Mouse (Mus musculus) G1E (cell line): ENCODE measurements at regions not wholly inside any gene's neighbourhood (a gene's known extent, or its start where the extent isn't known, plus 50 kb on each side); places are given as distances from the start of the nearest gene placed in this dataset.

Source experiments
- ATAC-seq: 2 replicates; pipeline ENCODE4 v1.8.0; 2016; ENCODE audit warnings: mild to moderate bottlenecking; ENCODE audit not compliant: insufficient number of reproducible peaks, poor library complexity, low FRiP score, severe bottlenecking; ENCODE audit errors: extremely low read depth
- DNase-seq: peaks from one replicate; pipeline ENCODE4 v3.0.0; 2012; ENCODE audit warnings: low spot score
- H3K27me3 ChIP-seq: 2 replicates; pipeline ENCODE4 v1.6.1; 2012; ENCODE audit warnings: mild to moderate bottlenecking, low read length, inconsistent platforms; ENCODE audit not compliant: insufficient read depth
- H3K36me3 ChIP-seq: replicated peaks from 2 replicates; pipeline ENCODE3; 2012; ENCODE audit warnings: mild to moderate bottlenecking, inconsistent platforms
- H3K4me1 ChIP-seq: 2 replicates; pipeline ENCODE4 v1.6.1; 2012; ENCODE audit warnings: low read depth, low read length, inconsistent platforms, mixed read lengths; ENCODE audit not compliant: insufficient read depth
- H3K4me3 ChIP-seq: 2 replicates; pipeline ENCODE4 v1.5.1; 2012; ENCODE audit warnings: low read depth, mild to moderate bottlenecking, inconsistent platforms, low read length, moderate library complexity, mixed read lengths
- H3K9me3 ChIP-seq: replicated peaks from 2 replicates; pipeline ENCODE4 v1.6.1; 2012; ENCODE audit warnings: inconsistent platforms
- CTCF ChIP-seq: IDR thresholded peaks from 2 replicates; pipeline ENCODE4 v1.5.1; 2012; ENCODE audit warnings: low read depth, low read length, inconsistent platforms, mixed read lengths
- GATA1 ChIP-seq: IDR thresholded peaks from 2 replicates; pipeline ENCODE4 v1.6.1; 2012; ENCODE audit warnings: borderline replicate concordance, low read length, inconsistent platforms, mixed read lengths
- GATA2 ChIP-seq: IDR thresholded peaks from 2 replicates; pipeline ENCODE4 v1.6.1; 2012; ENCODE audit warnings: low read depth, low read length, inconsistent platforms, borderline replicate concordance
- POLR2AphosphoS5 ChIP-seq: IDR thresholded peaks from 2 replicates; pipeline ENCODE4 v1.6.1; 2012; ENCODE audit warnings: low read depth, low read length, inconsistent platforms; ENCODE audit not compliant: insufficient replicate concordance
- TAL1 ChIP-seq: conservative IDR thresholded peaks from 2 replicates; pipeline ENCODE4 v1.6.1; 2012; ENCODE audit warnings: low read depth, low read length, inconsistent platforms, mixed read lengths

DNA sequence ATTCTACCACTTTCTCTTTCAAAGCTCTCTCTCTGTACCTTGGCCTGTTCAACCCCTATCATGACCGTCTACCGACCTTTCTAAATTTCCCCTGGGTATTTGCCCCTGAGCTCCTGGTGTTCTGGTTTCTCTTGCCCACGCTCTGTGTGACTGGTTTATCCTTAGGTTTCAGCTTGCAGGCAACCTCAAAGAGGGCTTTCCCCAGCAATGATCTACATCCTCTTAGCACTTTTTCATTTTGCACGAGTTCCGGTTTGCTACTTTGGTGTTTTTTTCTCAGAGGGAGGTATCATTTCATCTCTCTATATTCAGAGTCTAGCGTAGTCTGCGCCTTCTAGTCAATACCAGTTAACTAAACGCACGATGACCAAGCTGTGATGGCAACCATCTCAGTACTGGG lies 79.8 kb upstream of the Hmga2 start:
- ATAC-seq: no peak
- H3K36me3 ChIP-seq: no peaks in the 10 kb centered on the region

DNA sequence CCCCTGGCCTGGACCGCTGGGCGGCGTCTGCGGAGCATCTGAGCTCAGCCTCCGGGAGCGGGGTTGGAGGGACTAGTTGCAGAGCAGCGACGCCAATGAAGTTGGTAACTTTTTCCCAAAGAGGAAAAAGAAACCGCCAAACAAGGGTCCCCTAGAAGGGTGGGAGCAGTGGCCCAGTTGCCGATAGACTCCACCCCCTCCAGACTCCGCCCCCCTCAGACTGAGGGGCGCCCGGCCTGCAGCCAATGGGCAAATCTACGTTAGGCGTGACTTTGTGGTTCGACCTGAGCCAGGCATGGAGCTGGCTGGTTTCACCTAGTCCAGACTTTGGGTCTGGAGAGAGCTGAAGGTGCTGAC lies 76.8 kb upstream of the Hmga2 start:
- Histone ChIP-seq H3K4me3 (no peak overlapping the region), H3K27me3 (no peaks in the 10 kb centered on the region; the same call in 1 of the 2 replicates), H3K9me3 (peaks cover 58% of the 10 kb centered on the region), H3K4me1 (no peaks in the 10 kb centered on the region), H3K36me3 (no peaks in the 10 kb centered on the region)
- TF ChIP-seq GATA2: no peak
- no peak for TF ChIP-seq TAL1
- no peak for TF ChIP-seq CTCF
- no peak for TF ChIP-seq GATA1
- TF ChIP-seq POLR2AphosphoS5: no peak
- DNase-seq: no peak
- ATAC-seq: no peak

More for the DNA sequence above, 79.8 kb upstream of the Hmga2 start:
- DNase-seq: no peak
- no peaks in the 10 kb centered on the region; the same call in 1 of the 2 replicates for H3K27me3 ChIP-seq
- H3K4me3 ChIP-seq: no peak overlapping the region
- H3K4me1 ChIP-seq: no peaks in the 10 kb centered on the region
- TF ChIP-seq CTCF: no peak
- no peak for TF ChIP-seq POLR2AphosphoS5
- TF ChIP-seq GATA1: no peak
- no peak for TF ChIP-seq TAL1
- TF ChIP-seq GATA2: no peak
- peaks cover 79% of the 10 kb centered on the region for H3K9me3 ChIP-seq

DNA sequence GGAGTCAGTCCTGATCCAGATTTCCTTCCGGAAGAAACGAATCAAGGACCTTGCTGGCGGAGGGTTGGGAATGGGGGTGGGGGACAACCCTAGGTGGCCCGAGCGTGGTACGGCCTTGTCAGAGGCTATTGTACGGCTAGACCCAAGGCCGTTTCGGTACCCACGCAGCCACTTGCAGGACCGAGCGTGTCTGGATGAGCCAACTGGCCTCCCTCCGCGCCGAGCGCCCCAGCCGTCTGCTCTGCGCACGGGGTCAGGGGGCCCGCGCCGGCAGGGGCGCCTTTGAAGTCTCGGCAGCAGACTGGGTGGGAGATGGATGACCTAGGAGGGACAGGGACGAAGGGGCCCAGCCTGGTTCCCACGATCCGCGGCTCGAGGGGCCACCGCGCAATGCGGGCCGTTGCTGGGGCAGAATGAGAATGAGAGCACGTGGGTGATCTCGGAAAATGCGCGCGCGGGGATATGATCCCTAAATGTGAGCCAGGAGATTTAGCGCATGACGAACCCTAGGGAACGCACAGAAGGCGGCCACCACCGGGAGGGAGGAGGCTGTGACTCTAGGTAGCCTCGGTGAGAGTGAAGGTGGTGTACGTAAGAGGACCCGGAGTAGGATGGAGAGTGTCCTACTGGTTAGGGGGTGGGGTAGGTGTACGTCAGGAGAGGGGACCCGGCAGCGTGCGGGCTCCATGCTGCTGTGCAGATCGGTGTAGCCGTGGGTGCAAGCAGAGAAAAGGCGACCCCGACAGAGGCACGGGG lies 76.2 kb upstream of the Hmga2 start:
- Histone ChIP-seq H3K9me3 (peaks cover 55% of the 10 kb centered on the region), H3K27me3 (no peaks in the 10 kb centered on the region; the same call in 1 of the 2 replicates), H3K4me3 (peak overlapping the region; percentile 20; the same call in 1 of the 2 replicates), H3K4me1 (no peaks in the 10 kb centered on the region), H3K36me3 (no peaks in the 10 kb centered on the region)
- DNase-seq (no peak), ATAC-seq (no peak)
- TF ChIP-seq TAL1 (no peak), GATA1 (no peak), CTCF (no peak), POLR2AphosphoS5 (no peak)

DNA sequence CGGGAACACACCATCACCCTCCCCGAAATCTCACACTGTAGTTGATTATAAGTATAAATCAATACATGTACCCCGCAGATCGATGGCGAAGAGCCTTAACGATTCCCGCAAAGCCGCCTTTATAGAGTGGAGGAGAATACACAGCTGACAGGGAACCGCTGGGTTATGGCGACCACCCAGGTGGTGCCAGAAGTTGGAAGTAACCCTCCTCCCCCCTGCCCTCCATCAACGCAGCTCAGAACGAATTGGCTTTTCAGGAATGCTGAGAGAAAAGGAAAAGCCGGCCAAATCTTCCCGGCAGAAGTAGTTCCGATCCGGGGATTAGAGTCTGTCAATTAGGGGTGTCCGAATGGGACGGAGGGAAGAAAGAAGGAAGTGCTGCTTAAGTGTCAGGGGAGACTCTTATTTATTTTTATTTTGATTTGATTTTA lies 75.6 kb upstream of the Hmga2 start:
- TF ChIP-seq GATA1 (no peak), TAL1 (no peak)
- ATAC-seq (no peak), DNase-seq (no peak)
- H3K4me1 ChIP-seq: no peaks in the 10 kb centered on the region
- no peaks in the 10 kb centered on the region; the same call in 1 of the 2 replicates for H3K27me3 ChIP-seq
- H3K36me3 ChIP-seq: no peaks in the 10 kb centered on the region
- H3K4me3 ChIP-seq: no peak overlapping the region
- peaks cover 54% of the 10 kb centered on the region for H3K9me3 ChIP-seq

DNA sequence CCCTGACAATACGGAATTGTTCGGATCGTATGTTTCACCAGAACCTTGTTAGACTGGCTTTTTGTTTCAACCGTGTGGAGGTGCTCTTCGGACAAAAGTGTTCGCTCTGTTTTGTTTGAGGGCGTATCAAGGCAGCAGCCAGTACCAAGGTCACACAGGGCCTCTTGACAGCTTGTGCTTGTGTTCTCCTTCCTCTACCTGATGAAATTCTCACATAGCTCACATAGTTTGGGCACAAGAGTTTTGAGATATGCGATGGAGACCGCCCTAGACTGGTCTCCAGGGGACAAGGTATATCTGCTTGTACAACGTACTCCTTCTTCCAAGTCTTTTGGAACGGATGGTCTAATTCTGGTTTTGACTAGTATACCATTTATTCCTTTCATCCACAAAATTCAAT lies 70.9 kb upstream of the Hmga2 start:
- TF ChIP-seq GATA1: no peak
- DNase-seq (no peak), ATAC-seq (no peak)
- no peak overlapping the region for H3K4me3 ChIP-seq
- H3K4me1 ChIP-seq: no peaks in the 10 kb centered on the region
- peaks cover 50% of the 10 kb centered on the region for H3K9me3 ChIP-seq
- H3K27me3 ChIP-seq: no peaks in the 10 kb centered on the region; the same call in 1 of the 2 replicates
- H3K36me3 ChIP-seq: no peaks in the 10 kb centered on the region

DNA sequence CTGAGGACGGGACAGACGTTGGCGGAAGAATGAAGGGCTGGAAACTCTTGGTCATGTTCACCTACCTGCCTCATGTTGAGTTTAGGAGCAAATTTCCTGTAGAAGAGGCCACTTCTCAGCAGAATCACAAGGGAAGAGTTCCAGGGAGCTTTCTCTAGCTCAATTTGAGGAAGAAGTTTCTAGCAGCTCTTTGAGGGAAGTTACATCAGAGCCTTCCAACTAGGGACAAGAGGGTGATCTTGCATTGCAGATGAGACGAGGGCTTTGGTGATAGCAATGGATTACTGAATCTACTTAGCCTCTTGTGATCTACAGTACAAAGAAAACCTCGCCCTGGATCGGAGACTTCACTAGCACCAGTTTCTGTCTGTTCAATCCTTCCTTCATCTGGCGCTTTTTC lies 65.3 kb upstream of the Hmga2 start:
- TF ChIP-seq POLR2AphosphoS5 (no peak), GATA1 (no peak)
- Histone ChIP-seq H3K27me3 (no peaks in the 10 kb centered on the region), H3K4me1 (no peaks in the 10 kb centered on the region), H3K9me3 (peaks cover 73% of the 10 kb centered on the region), H3K4me3 (no peak overlapping the region), H3K36me3 (no peaks in the 10 kb centered on the region)
- ATAC-seq (no peak), DNase-seq (no peak)

DNA sequence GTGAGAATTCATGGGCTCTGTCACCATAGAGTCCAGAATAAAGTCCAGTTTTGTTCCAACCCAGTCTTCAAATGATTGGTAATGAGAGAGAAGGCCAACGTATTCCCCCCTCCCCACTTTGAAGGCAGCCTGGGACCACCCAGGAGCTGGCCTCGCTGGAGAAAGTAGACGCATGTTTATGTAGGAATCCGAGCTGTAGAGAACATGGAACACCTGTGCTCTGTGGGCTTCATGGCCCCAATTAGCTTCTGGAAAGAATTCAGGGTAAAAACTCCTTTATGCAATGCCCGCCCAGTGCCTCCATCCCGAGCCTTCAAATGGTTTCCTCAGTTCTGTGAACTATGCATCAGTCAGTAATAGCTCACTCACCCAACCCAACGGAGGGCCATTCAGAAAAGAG lies 62.3 kb upstream of the Hmga2 start:
- Histone ChIP-seq H3K36me3 (no peaks in the 10 kb centered on the region), H3K27me3 (no peaks in the 10 kb centered on the region), H3K9me3 (peaks cover 67% of the 10 kb centered on the region), H3K4me1 (no peaks in the 10 kb centered on the region), H3K4me3 (no peak overlapping the region)
- TF ChIP-seq POLR2AphosphoS5 (no peak), TAL1 (no peak), CTCF (no peak), GATA2 (no peak), GATA1 (no peak)
- ATAC-seq (no peak), DNase-seq (no peak)
